Mouse (Mus musculus): ENCODE measurements around the gene Ankrd49.

- TF ChIP-seq POLR2A (IDR thresholded peaks at IDR 0.05; ENCODE audit: low read depth, low read length): no peak
- no peak for TF ChIP-seq CTCF (IDR thresholded peaks at IDR 0.05; ENCODE audit: extremely low read depth, insufficient read depth, insufficient read length, insufficient replicate concordance)
These were observed 22.1 kb upstream of the Ankrd49 start for GRCm38 (mm10) chr9:14806786-14807185.

Data from spleen, adult 2 months (tissue).